Mouse (Mus musculus): Measurements from ENCODE around the gene Plcd3. TPM values are rescaled to one million over a fixed set of nuclear protein-coding genes. Genes with fewer than 3 reads are reported as not detected.

Plcd3 gene
- polyA plus RNA-seq, 1 experiment from 2014 or later: 1.4 TPM

GRCm38 (mm10) chr11:103038037-103038436, 63.4 kb downstream of the Plcd3 start:
- DNase-seq (ENCODE audit: low spot score): no peak
- Histone ChIP-seq H3K36me3 (peaks cover 61% of the 10 kb centered on the region), H3K27me3 (ENCODE audit: low read depth, poor library complexity, severe bottlenecking) (no peaks in the 10 kb centered on the region), H3K4me1 (no peaks in the 10 kb centered on the region), H3K4me3 (no peak overlapping the region), H3K9me3 (replicated peaks) (no peaks in the 10 kb centered on the region), H3K27ac (replicated peaks) (no peak overlapping the region)
- 92% methylated on average over 6 of the region's 6 CpGs for WGBS

GRCm38 (mm10) chr11:103036881-103037465, 64.5 kb downstream of the Plcd3 start:
- H3K36me3 ChIP-seq: peaks cover 61% of the 10 kb centered on the region
- 87% methylated on average over 8 of the region's 8 CpGs for WGBS
- no peaks in the 10 kb centered on the region for H3K27me3 ChIP-seq (ENCODE audit: low read depth, poor library complexity, severe bottlenecking)
- no peaks in the 10 kb centered on the region for H3K9me3 ChIP-seq (replicated peaks)
- no peak for DNase-seq (ENCODE audit: low spot score)
- H3K27ac ChIP-seq (replicated peaks): no peak overlapping the region
- no peaks in the 10 kb centered on the region for H3K4me1 ChIP-seq
- H3K4me3 ChIP-seq: no peak overlapping the region

GRCm38 (mm10) chr11:103035007-103035406, 66.5 kb downstream of the Plcd3 start:
- no peaks in the 10 kb centered on the region for H3K27me3 ChIP-seq (ENCODE audit: low read depth, poor library complexity, severe bottlenecking)
- WGBS: 85% methylated on average over 6 of the region's 6 CpGs
- H3K4me3 ChIP-seq: no peak overlapping the region
- H3K36me3 ChIP-seq: peaks cover 58% of the 10 kb centered on the region
- peaks cover 3% of the 10 kb centered on the region for H3K4me1 ChIP-seq
- H3K9me3 ChIP-seq (replicated peaks): no peaks in the 10 kb centered on the region
- H3K27ac ChIP-seq (replicated peaks): no peak overlapping the region
- DNase-seq (ENCODE audit: low spot score): no peak

GRCm38 (mm10) chr11:103033030-103033429, 68.4 kb downstream of the Plcd3 start:
- H3K27ac ChIP-seq (replicated peaks): no peak overlapping the region
- H3K9me3 ChIP-seq (replicated peaks): no peaks in the 10 kb centered on the region
- peaks cover 42% of the 10 kb centered on the region for H3K36me3 ChIP-seq
- no peaks in the 10 kb centered on the region for H3K27me3 ChIP-seq (ENCODE audit: low read depth, poor library complexity, severe bottlenecking)
- DNase-seq (ENCODE audit: low spot score): no peak
- no peak overlapping the region for H3K4me3 ChIP-seq
- WGBS: 91% methylated on average over 3 of the region's 3 CpGs
- H3K4me1 ChIP-seq: peaks cover 15% of the 10 kb centered on the region

GRCm38 (mm10) chr11:103028176-103028891, 73.1 kb downstream of the Plcd3 start, which contains the start of the genes Nmt1 and Dcakd:
Gene Nmt1 (plus strand): TSS chr11:103028190.
Gene Dcakd (minus strand): TSS chr11:103028333.
- Histone ChIP-seq H3K4me1 (peaks cover 26% of the 10 kb centered on the region), H3K9me3 (replicated peaks) (no peaks in the 10 kb centered on the region), H3K27ac (replicated peaks) (peak within 1 kb of the TSS; percentile 91), H3K27me3 (ENCODE audit: low read depth, poor library complexity, severe bottlenecking) (no peaks in the 10 kb centered on the region), H3K36me3 (peaks cover 34% of the 10 kb centered on the region), H3K4me3 (peak within 1 kb of the TSS; percentile 79)
- WGBS: under 1% methylated on average over 36 of the region's 36 CpGs
- DNase-seq (ENCODE audit: low spot score): peak; percentile 96

- Histone ChIP-seq H3K4me1 (peaks cover 26% of the 10 kb centered on the region), H3K9me3 (replicated peaks) (no peaks in the 10 kb centered on the region), H3K27me3 (ENCODE audit: low read depth, poor library complexity, severe bottlenecking) (no peaks in the 10 kb centered on the region), H3K27ac (replicated peaks) (peak overlapping the region; percentile 91), H3K4me3 (peak overlapping the region; percentile 79), H3K36me3 (peaks cover 28% of the 10 kb centered on the region)
- WGBS: 18% methylated on average over 8 of the region's 8 CpGs
- DNase-seq (ENCODE audit: low spot score): no peak
These were observed 73.8 kb downstream of the Plcd3 start for GRCm38 (mm10) chr11:103027570-103028175.

GRCm38 (mm10) chr11:103026901-103027300, 74.6 kb downstream of the Plcd3 start:
- WGBS: 92% methylated on average over 3 of the region's 3 CpGs
- Histone ChIP-seq H3K36me3 (peaks cover 26% of the 10 kb centered on the region), H3K4me3 (peak overlapping the region; percentile 79), H3K4me1 (peaks cover 26% of the 10 kb centered on the region), H3K27me3 (ENCODE audit: low read depth, poor library complexity, severe bottlenecking) (no peaks in the 10 kb centered on the region), H3K27ac (replicated peaks) (no peak overlapping the region), H3K9me3 (replicated peaks) (no peaks in the 10 kb centered on the region)
- no peak for DNase-seq (ENCODE audit: low spot score)

- Histone ChIP-seq H3K9me3 (replicated peaks) (no peaks in the 10 kb centered on the region), H3K4me1 (peaks cover 13% of the 10 kb centered on the region), H3K4me3 (no peak overlapping the region), H3K27ac (replicated peaks) (no peak overlapping the region), H3K27me3 (ENCODE audit: low read depth, poor library complexity, severe bottlenecking) (no peaks in the 10 kb centered on the region), H3K36me3 (peaks cover 26% of the 10 kb centered on the region)
- 86% methylated on average over 3 of the region's 3 CpGs for WGBS
- no peak for DNase-seq (ENCODE audit: low spot score)
These were observed 77.5 kb downstream of the Plcd3 start for GRCm38 (mm10) chr11:103023974-103024373.

GRCm38 (mm10) chr11:103020713-103021335, 80.6 kb downstream of the Plcd3 start:
- Histone ChIP-seq H3K4me1 (peaks cover 5% of the 10 kb centered on the region), H3K27me3 (ENCODE audit: low read depth, poor library complexity, severe bottlenecking) (no peaks in the 10 kb centered on the region), H3K27ac (replicated peaks) (no peak overlapping the region), H3K36me3 (peaks cover 24% of the 10 kb centered on the region), H3K9me3 (replicated peaks) (no peaks in the 10 kb centered on the region), H3K4me3 (no peak overlapping the region)
- 75% methylated on average over 3 of the region's 3 CpGs for WGBS
- DNase-seq (ENCODE audit: low spot score): no peak

Other genes with a start within 250 kb of the Plcd3 start
- 334 and 339 TPM in 2 replicates for gene Eftud2, start 220.7 kb downstream of the Plcd3 start, polyA plus RNA-seq (2016; fragmentation: Nextera tagmentation; extraction: Ambion mirVana)
- gene Ccdc103, start 220.5 kb downstream of the Plcd3 start, polyA plus RNA-seq (2016; fragmentation: Nextera tagmentation; extraction: Ambion mirVana): 2.2 and 2.7 TPM in 2 replicates
- gene Fam187a, start 216.5 kb downstream of the Plcd3 start, polyA plus RNA-seq (2016; fragmentation: Nextera tagmentation; extraction: Ambion mirVana): not detected in 2 replicates
- 0.05 and 0.09 TPM in 2 replicates for gene Gfap, start 200.7 kb downstream of the Plcd3 start, polyA plus RNA-seq (2016; fragmentation: Nextera tagmentation; extraction: Ambion mirVana)
- 12.4 and 14.0 TPM in 2 replicates for gene Kif18b, start 176.5 kb downstream of the Plcd3 start, polyA plus RNA-seq (2016; fragmentation: Nextera tagmentation; extraction: Ambion mirVana)
- gene C1ql1, start 155.0 kb downstream of the Plcd3 start, polyA plus RNA-seq (2016; fragmentation: Nextera tagmentation; extraction: Ambion mirVana): 3.0 and 5.8 TPM in 2 replicates
- gene Nmt1, start 73.5 kb downstream of the Plcd3 start, polyA plus RNA-seq (2016; fragmentation: Nextera tagmentation; extraction: Ambion mirVana): 57.3 and 61.8 TPM in 2 replicates
- gene Dcakd, start 73.3 kb downstream of the Plcd3 start, polyA plus RNA-seq (2016; fragmentation: Nextera tagmentation; extraction: Ambion mirVana): 265 and 287 TPM in 2 replicates
- gene Acbd4, start within 50 bp of the Plcd3 start, polyA plus RNA-seq (2016; fragmentation: Nextera tagmentation; extraction: Ambion mirVana): 10.7 and 12.5 TPM in 2 replicates
- gene Hexim1, start 14.6 kb upstream of the Plcd3 start, polyA plus RNA-seq (2016; fragmentation: Nextera tagmentation; extraction: Ambion mirVana): 2.3 and 2.7 TPM in 2 replicates
- 7.8 and 8.2 TPM in 2 replicates for gene Hexim2, start 30.8 kb upstream of the Plcd3 start, polyA plus RNA-seq (2016; fragmentation: Nextera tagmentation; extraction: Ambion mirVana)
- 1.1 and 1.2 TPM in 2 replicates for gene Fmnl1, start 69.4 kb upstream of the Plcd3 start, polyA plus RNA-seq (2016; fragmentation: Nextera tagmentation; extraction: Ambion mirVana)
- 0.10 and 0.11 TPM in 2 replicates for gene 1700023F06Rik, start 106.9 kb upstream of the Plcd3 start, polyA plus RNA-seq (2016; fragmentation: Nextera tagmentation; extraction: Ambion mirVana)
- not detected in 2 replicates for gene Spata32, start 116.8 kb upstream of the Plcd3 start, polyA plus RNA-seq (2016; fragmentation: Nextera tagmentation; extraction: Ambion mirVana)
- gene Map3k14, start 165.8 kb upstream of the Plcd3 start, polyA plus RNA-seq (2016; fragmentation: Nextera tagmentation; extraction: Ambion mirVana): 4.4 and 5.4 TPM in 2 replicates